Mouse (Mus musculus): ENCODE measurements around the gene Dock9. TPM values are rescaled to one million over a fixed set of nuclear protein-coding genes. Genes with fewer than 3 reads are reported as not detected.
A peak's percentile ranks its signal among the peaks of the same experiment; 100 is the strongest.

The Dock9 gene
- polyA plus RNA-seq, 1 experiment from 2014 or later = 4.2 TPM

DNA sequence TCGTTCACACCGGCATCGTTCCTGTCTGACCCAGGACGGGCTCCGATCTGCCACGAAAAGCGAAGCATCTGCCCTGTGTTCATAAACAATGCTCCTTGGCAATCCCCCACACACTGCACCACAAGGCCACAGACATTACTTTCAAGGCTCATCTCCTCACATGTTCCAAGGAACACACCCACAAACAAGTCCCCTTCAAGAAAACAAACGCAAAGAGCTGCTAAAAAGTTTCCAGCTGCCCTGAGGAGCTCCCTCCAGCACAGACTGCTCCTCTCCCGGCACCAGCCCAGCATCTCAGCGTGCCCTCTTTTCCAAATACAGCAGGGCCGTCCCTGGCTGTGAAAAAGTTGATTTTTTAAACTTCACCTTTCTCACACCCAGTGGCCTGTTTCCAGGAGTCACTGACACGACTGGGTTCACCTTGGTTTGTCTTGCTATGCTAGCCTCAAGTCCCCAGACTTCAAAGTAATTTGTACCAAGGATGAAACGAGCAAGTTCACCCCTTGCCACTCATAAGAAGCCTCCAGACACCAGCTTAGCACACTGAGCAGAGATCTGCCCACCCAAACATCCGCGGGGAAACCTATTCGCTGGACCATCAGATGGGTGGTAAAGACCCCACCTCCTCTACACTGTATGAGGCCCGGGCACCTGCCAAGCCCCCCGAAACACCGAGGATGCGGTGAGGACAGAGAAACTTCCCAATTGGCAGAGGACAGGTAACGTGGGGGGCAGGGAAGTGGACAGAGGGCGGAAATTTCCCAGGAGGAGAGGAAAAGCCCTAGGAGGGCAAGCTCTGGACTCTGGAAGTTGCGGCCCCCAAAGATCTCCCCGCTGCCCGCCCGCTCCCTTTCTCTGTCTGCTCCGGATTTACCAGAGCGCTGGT, 823 bp downstream of the Dock9 start:
- Histone ChIP-seq H3K4me3 (ENCODE audit: low read depth, low read length) (peak overlapping the region; percentile 65), H3K4me2 (peak overlapping the region; percentile 95), H3K9ac (ENCODE audit: low read length) (peak overlapping the region; percentile 41; the same call in 1 of the 2 replicates), H3K4me1 (ENCODE audit: control insufficient read depth, insufficient read depth, low read length) (no peaks in the 10 kb centered on the region; the same call in 1 of the 2 replicates), H3K36me3 (ENCODE audit: control insufficient read depth, insufficient read depth, low read length) (no peaks in the 10 kb centered on the region), H3K27ac (ENCODE audit: low read depth, low read length) (no peak overlapping the region), H3K9me3 (ENCODE audit: control insufficient read depth, low read length) (no peaks in the 10 kb centered on the region), H3K27me3 (ENCODE audit: control insufficient read depth, insufficient read depth, low read length) (peaks cover 25% of the 10 kb centered on the region)
- ATAC-seq (ENCODE audit: low FRiP score) (0 out of 2 replicates have a peak, but pooled peaks have one; percentile 0), DNase-seq (ENCODE audit: low spot score, missing footprints) (peak; percentile 90)
- 12% methylated on average over 28 of the region's 28 CpGs for WGBS

DNA sequence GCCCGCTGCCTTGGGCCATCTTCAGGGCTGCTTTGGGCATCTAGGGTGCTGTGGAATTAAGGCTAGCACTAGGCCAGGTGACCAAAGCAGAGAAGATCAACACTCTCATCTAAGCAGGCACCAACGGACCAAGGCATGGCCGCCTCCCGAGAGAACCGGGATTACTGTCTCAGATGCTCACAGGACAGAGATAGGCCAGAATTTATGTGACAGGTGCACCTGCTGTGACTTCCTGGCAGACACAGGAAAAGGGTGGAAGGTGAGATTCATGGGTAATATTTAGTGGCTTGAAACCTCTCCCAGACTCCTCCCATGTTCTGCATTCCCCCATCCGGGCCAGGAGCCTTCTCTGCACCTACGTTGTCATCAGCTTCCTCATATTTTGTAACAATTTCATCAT, 2.1 kb downstream of the Dock9 start:
- Histone ChIP-seq H3K27ac (ENCODE audit: low read depth, low read length) (no peak overlapping the region), H3K4me3 (ENCODE audit: low read depth, low read length) (no peak overlapping the region), H3K9me3 (ENCODE audit: control insufficient read depth, low read length) (no peaks in the 10 kb centered on the region), H3K36me3 (ENCODE audit: control insufficient read depth, insufficient read depth, low read length) (no peaks in the 10 kb centered on the region), H3K4me2 (no peak overlapping the region), H3K4me1 (ENCODE audit: control insufficient read depth, insufficient read depth, low read length) (no peaks in the 10 kb centered on the region; the same call in 1 of the 2 replicates), H3K27me3 (ENCODE audit: control insufficient read depth, insufficient read depth, low read length) (peaks cover 25% of the 10 kb centered on the region), H3K9ac (ENCODE audit: low read length) (no peak overlapping the region)
- ATAC-seq (ENCODE audit: low FRiP score) (no peak), DNase-seq (ENCODE audit: low spot score, missing footprints) (no peak)
- WGBS = 84% methylated on average over 7 of the region's 7 CpGs

DNA sequence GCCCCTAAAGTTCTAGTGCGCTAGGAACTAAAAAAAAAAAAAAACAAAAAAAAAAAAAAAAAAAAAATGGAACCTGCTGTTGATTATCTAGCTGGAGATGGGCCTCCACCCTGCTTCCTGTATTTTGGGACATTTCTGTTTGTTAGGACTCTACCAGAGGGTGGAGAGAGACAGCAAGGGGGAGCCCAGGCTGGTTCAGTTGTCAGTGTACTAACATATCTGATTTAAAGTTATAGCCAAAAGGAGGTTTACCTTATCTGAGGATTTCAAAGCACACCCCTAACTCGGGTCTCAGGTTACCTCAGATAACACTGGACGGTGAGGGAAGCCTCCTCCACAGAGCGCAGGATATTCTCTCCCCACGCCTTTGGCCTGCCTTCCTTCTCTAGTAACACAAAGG, 4.0 kb downstream of the Dock9 start:
- no peak overlapping the region for H3K4me3 ChIP-seq (ENCODE audit: low read depth, low read length)
- ATAC-seq (ENCODE audit: low FRiP score) = no peak
- H3K36me3 ChIP-seq (ENCODE audit: control insufficient read depth, insufficient read depth, low read length) = no peaks in the 10 kb centered on the region
- H3K9me3 ChIP-seq (ENCODE audit: control insufficient read depth, low read length) = no peaks in the 10 kb centered on the region
- no peak overlapping the region for H3K9ac ChIP-seq (ENCODE audit: low read length)
- peak; percentile 72 for DNase-seq (ENCODE audit: low spot score, missing footprints)
- H3K4me2 ChIP-seq = no peak overlapping the region
- peaks cover 25% of the 10 kb centered on the region for H3K27me3 ChIP-seq (ENCODE audit: control insufficient read depth, insufficient read depth, low read length)
- 67% methylated on average over 5 of the region's 5 CpGs for WGBS
- H3K27ac ChIP-seq (ENCODE audit: low read depth, low read length) = no peak overlapping the region
- H3K4me1 ChIP-seq (ENCODE audit: control insufficient read depth, insufficient read depth, low read length) = no peaks in the 10 kb centered on the region; the same call in 1 of the 2 replicates

DNA sequence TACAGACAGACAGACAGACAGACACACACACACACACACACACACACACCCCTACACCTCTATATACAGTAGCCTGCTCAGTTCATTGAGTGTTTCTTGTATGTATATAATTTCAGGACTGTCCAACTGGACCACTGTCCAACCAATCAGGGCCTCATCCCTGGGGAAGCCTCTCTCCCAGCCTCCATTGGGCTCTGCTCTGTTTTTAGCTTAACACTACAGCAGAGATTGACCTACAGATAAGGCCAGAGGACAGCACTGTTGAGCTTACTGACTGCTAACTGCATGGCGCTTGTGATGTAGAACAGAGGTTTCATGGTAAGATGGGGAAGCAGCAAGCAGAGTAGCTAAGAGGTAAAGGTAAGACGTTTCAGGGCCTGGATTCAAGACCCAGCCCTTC, 5.7 kb downstream of the Dock9 start:
- Histone ChIP-seq H3K4me3 (ENCODE audit: low read depth, low read length) (no peak overlapping the region), H3K27ac (ENCODE audit: low read depth, low read length) (no peak overlapping the region), H3K9ac (ENCODE audit: low read length) (no peak overlapping the region), H3K36me3 (ENCODE audit: control insufficient read depth, insufficient read depth, low read length) (no peaks in the 10 kb centered on the region), H3K9me3 (ENCODE audit: control insufficient read depth, low read length) (no peaks in the 10 kb centered on the region), H3K4me1 (ENCODE audit: control insufficient read depth, insufficient read depth, low read length) (no peaks in the 10 kb centered on the region), H3K4me2 (no peak overlapping the region), H3K27me3 (ENCODE audit: control insufficient read depth, insufficient read depth, low read length) (peaks cover 17% of the 10 kb centered on the region)
- DNase-seq (ENCODE audit: low spot score, missing footprints) (no peak), ATAC-seq (ENCODE audit: low FRiP score) (no peak)
- 79% methylated on average over 2 of the region's 2 CpGs for WGBS

DNA sequence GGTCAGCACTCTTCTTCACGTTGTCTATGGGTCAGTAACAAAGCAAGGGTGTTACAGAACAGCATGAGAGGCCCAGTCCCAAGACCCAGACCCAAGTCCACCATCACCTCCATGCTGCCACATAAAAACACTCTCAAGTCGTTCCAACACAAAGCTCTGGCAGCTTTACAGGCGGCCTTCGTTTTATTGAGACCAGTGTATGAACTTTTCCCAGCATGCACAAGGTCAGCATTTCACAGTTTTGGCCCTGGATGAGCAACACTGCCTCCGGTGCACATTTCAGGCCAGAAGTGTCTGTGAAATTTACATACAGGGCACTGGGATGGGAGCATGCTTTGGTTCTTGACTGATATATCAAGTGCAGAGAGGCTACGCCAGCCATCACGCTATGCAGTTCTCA, 6.5 kb downstream of the Dock9 start:
- no peak overlapping the region for H3K27ac ChIP-seq (ENCODE audit: low read depth, low read length)
- DNase-seq (ENCODE audit: low spot score, missing footprints) (no peak), ATAC-seq (ENCODE audit: low FRiP score) (no peak)
- H3K36me3 ChIP-seq (ENCODE audit: control insufficient read depth, insufficient read depth, low read length) = no peaks in the 10 kb centered on the region
- no peaks in the 10 kb centered on the region for H3K4me1 ChIP-seq (ENCODE audit: control insufficient read depth, insufficient read depth, low read length)
- 83% methylated on average over 7 of the region's 7 CpGs for WGBS
- no peak overlapping the region for H3K9ac ChIP-seq (ENCODE audit: low read length)
- H3K4me3 ChIP-seq (ENCODE audit: low read depth, low read length) = no peak overlapping the region
- no peak overlapping the region for H3K4me2 ChIP-seq
- H3K27me3 ChIP-seq (ENCODE audit: control insufficient read depth, insufficient read depth, low read length) = peaks cover 9% of the 10 kb centered on the region
- no peaks in the 10 kb centered on the region for H3K9me3 ChIP-seq (ENCODE audit: control insufficient read depth, low read length)

DNA sequence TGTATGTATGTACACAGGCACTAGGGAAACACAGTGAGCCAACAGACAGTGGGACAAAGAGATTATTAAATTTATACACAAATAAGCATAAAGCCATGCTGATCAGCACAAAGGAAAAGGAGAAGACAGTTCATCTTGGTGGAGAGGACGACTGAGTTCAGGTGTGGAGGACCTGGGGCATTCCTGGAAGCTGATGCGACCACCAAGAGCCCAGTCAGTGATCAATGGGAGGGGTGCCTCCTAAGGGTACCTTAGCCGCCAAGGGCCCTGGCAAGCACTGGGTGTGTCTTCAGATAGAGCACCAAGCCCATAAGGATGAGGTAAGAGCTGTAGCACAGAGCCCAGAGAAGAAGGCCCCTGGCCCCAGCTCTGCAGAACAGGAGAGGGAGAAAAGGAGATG, 8.4 kb downstream of the Dock9 start:
- 88% methylated on average over 3 of the region's 3 CpGs for WGBS
- no peaks in the 10 kb centered on the region for H3K27me3 ChIP-seq (ENCODE audit: control insufficient read depth, insufficient read depth, low read length)

DNA sequence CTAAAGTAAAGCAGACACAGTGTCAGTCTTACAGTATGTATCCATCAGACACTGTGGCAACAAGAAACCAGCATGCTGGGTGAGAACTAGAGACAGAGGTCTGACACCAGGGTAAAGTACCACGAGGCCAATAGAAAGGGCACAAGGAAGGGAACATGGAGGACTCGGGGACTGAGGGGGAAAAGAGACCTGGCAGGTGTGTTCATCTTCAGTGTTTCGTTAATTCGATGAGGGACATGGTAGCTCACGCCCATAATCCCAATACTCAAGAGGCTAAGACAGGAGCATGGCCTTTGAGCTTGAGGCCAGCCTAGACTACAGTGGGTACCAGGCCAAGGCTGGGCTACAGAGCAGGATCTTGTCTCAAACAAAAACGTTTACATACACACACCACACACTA, 9.2 kb downstream of the Dock9 start:
- H3K9me3 ChIP-seq (ENCODE audit: control insufficient read depth, low read length) = no peaks in the 10 kb centered on the region
- no peak for DNase-seq (ENCODE audit: low spot score, missing footprints)
- H3K4me3 ChIP-seq (ENCODE audit: low read depth, low read length) = no peak overlapping the region
- no peak for ATAC-seq (ENCODE audit: low FRiP score)
- H3K9ac ChIP-seq (ENCODE audit: low read length) = no peak overlapping the region
- H3K36me3 ChIP-seq (ENCODE audit: control insufficient read depth, insufficient read depth, low read length) = no peaks in the 10 kb centered on the region
- H3K4me2 ChIP-seq = no peak overlapping the region
- H3K27ac ChIP-seq (ENCODE audit: low read depth, low read length) = no peak overlapping the region
- H3K4me1 ChIP-seq (ENCODE audit: control insufficient read depth, insufficient read depth, low read length) = no peaks in the 10 kb centered on the region
- WGBS = 87% methylated on average over 6 of the region's 6 CpGs
- no peaks in the 10 kb centered on the region for H3K27me3 ChIP-seq (ENCODE audit: control insufficient read depth, insufficient read depth, low read length)

More for the DNA sequence above, 8.4 kb downstream of the Dock9 start:
- Histone ChIP-seq H3K9me3 (ENCODE audit: control insufficient read depth, low read length) (no peaks in the 10 kb centered on the region), H3K9ac (ENCODE audit: low read length) (no peak overlapping the region), H3K36me3 (ENCODE audit: control insufficient read depth, insufficient read depth, low read length) (no peaks in the 10 kb centered on the region), H3K4me1 (ENCODE audit: control insufficient read depth, insufficient read depth, low read length) (no peaks in the 10 kb centered on the region), H3K4me3 (ENCODE audit: low read depth, low read length) (no peak overlapping the region), H3K4me2 (no peak overlapping the region), H3K27ac (ENCODE audit: low read depth, low read length) (no peak overlapping the region)
- ATAC-seq (ENCODE audit: low FRiP score) (no peak), DNase-seq (ENCODE audit: low spot score, missing footprints) (no peak)

DNA sequence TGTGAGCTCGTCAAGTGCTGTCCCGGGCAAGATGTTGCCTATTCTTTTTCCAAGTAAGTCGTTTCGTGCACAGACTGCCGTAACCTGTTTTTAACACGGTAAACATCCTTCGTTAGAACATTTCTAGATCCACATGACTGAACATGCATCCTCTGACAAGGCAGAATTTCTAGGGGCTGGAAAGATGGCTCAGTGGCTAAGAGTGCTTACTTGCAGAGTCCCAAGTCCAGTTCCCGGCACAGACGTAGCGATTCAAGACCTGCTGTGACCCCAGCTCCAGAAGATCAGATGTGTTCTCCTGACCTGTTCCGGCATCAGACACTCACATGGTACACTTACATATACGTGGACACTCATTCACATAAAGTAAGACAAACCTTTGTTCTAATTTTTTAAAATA, 10.2 kb downstream of the Dock9 start:
- Histone ChIP-seq H3K27ac (ENCODE audit: low read depth, low read length) (no peak overlapping the region), H3K4me2 (no peak overlapping the region), H3K9ac (ENCODE audit: low read length) (no peak overlapping the region), H3K4me1 (ENCODE audit: control insufficient read depth, insufficient read depth, low read length) (no peaks in the 10 kb centered on the region), H3K9me3 (ENCODE audit: control insufficient read depth, low read length) (no peaks in the 10 kb centered on the region), H3K4me3 (ENCODE audit: low read depth, low read length) (no peak overlapping the region), H3K27me3 (ENCODE audit: control insufficient read depth, insufficient read depth, low read length) (no peaks in the 10 kb centered on the region), H3K36me3 (ENCODE audit: control insufficient read depth, insufficient read depth, low read length) (no peaks in the 10 kb centered on the region)
- 92% methylated on average over 12 of the region's 12 CpGs for WGBS
- no peak for DNase-seq (ENCODE audit: low spot score, missing footprints)
- ATAC-seq (ENCODE audit: low FRiP score) = no peak

DNA sequence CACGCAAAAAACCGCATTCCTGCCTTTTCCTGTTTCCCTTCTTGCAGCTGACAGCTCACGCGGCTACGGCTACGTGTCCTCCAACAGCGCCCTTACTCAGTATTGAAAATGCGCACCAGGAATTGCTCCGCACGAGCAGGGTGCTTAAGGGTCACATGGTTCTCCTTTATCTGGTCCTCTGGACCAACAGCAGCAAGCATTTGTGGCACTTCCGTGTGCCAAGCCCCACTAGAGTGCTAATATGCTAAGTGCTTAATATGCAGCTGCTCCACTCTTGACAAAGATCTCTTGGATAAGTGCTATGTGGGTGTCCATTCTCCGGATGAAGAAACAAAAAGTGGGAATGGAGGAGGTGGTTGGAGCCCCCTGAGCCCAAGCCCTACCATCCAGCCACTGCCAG, 10.7 kb downstream of the Dock9 start:
- Histone ChIP-seq H3K27ac (ENCODE audit: low read depth, low read length) (no peak overlapping the region), H3K4me2 (no peak overlapping the region), H3K4me3 (ENCODE audit: low read depth, low read length) (no peak overlapping the region), H3K27me3 (ENCODE audit: control insufficient read depth, insufficient read depth, low read length) (no peaks in the 10 kb centered on the region), H3K9me3 (ENCODE audit: control insufficient read depth, low read length) (no peaks in the 10 kb centered on the region), H3K4me1 (ENCODE audit: control insufficient read depth, insufficient read depth, low read length) (no peaks in the 10 kb centered on the region), H3K9ac (ENCODE audit: low read length) (no peak overlapping the region), H3K36me3 (ENCODE audit: control insufficient read depth, insufficient read depth, low read length) (no peaks in the 10 kb centered on the region)
- WGBS = 88% methylated on average over 12 of the region's 12 CpGs
- no peak for DNase-seq (ENCODE audit: low spot score, missing footprints)
- no peak for ATAC-seq (ENCODE audit: low FRiP score)
